Mouse (Mus musculus) urinary bladder, adult 18-20 months (tissue): ENCODE data around the gene Clec12a.
"Not testable (repeated sequence)": the region's sequence is repeated elsewhere in the genome, so short reads cannot be mapped to it uniquely, and the experiment has no call there.

Source experiments
- DNase-seq, 2 experiments: peaks; one replicate each; pipeline ENCODE4 v3.0.0; 2022; ENCODE audit warnings: low spot score in 2 of 2, mixed read lengths in 2 of 2

The Clec12a gene

GRCm38 (mm10) chr6:129342391-129342790 is at the start of gene Clec12a:
Clec12a (plus strand) TSS chr6:129342691.
- not testable (repeated sequence) for DNase-seq

- no peak for DNase-seq
These were observed 38.3 kb upstream of the Clec12a start for GRCm38 (mm10) chr6:129304180-129304579.

- no peak for DNase-seq
These were observed 30.0 kb upstream of the Clec12a start for GRCm38 (mm10) chr6:129312499-129312898.

- DNase-seq = no peak
These were observed 27.8 kb upstream of the Clec12a start for GRCm38 (mm10) chr6:129314655-129315168.

GRCm38 (mm10) chr6:129315698-129316097 is 26.8 kb upstream of the Clec12a start:
- no peak for DNase-seq

GRCm38 (mm10) chr6:129316463-129316862 is 26.0 kb upstream of the Clec12a start:
- DNase-seq = no peak

GRCm38 (mm10) chr6:129318395-129318794 is 24.1 kb upstream of the Clec12a start:
- no peak for DNase-seq

GRCm38 (mm10) chr6:129319331-129319730 is 23.2 kb upstream of the Clec12a start:
- no peak for DNase-seq

GRCm38 (mm10) chr6:129326016-129326415 is 16.5 kb upstream of the Clec12a start:
- no peak for DNase-seq

GRCm38 (mm10) chr6:129326568-129327150 is 15.8 kb upstream of the Clec12a start:
- DNase-seq = no peak

- DNase-seq = no peak
These were observed 10.9 kb upstream of the Clec12a start, which contains the start of gene 4922502D21Rik for GRCm38 (mm10) chr6:129331610-129332009. 4922502D21Rik (minus strand) TSS chr6:129331796.

GRCm38 (mm10) chr6:129333674-129334078 is 8.8 kb upstream of the Clec12a start:
- peak; percentile 23 to 42 for DNase-seq

- no peak for DNase-seq
These were observed 4.7 kb upstream of the Clec12a start for GRCm38 (mm10) chr6:129337751-129338150.

GRCm38 (mm10) chr6:129344408-129344807 is 1.9 kb downstream of the Clec12a start:
- no peak for DNase-seq

GRCm38 (mm10) chr6:129349524-129350352 is 7.2 kb downstream of the Clec12a start:
- DNase-seq = peak; percentile 11 to 29

GRCm38 (mm10) chr6:129351091-129351490 is 8.6 kb downstream of the Clec12a start:
- no peak for DNase-seq

GRCm38 (mm10) chr6:129355774-129356173 is 13.3 kb downstream of the Clec12a start:
- no peak for DNase-seq

- no peak for DNase-seq
These were observed 13.9 kb downstream of the Clec12a start for GRCm38 (mm10) chr6:129356430-129356829.

- DNase-seq = no peak
These were observed 17.0 kb downstream of the Clec12a start for GRCm38 (mm10) chr6:129359515-129359914.

GRCm38 (mm10) chr6:129363942-129364341 is 21.5 kb downstream of the Clec12a start:
- no peak for DNase-seq

- DNase-seq = peak in 1 of 2 experiments; percentile 13
These were observed 23.5 kb downstream of the Clec12a start for GRCm38 (mm10) chr6:129365959-129366359.

- DNase-seq = no peak
These were observed 27.1 kb downstream of the Clec12a start for GRCm38 (mm10) chr6:129369374-129370132.
